Mouse (Mus musculus) activated CD4-positive, CD25-positive, alpha-beta regulatory T cell, adult 4 months (primary cell): ENCODE data around the gene Smyd2. TPM values are rescaled to one million over a fixed set of nuclear protein-coding genes. Genes with fewer than 3 reads are reported as not detected.
A peak's percentile ranks its signal among the peaks of the same experiment; 100 is the strongest.

ENCODE experiments used
- ATAC-seq: one replicate; pipeline ENCODE4 v1.8.0; 2017
- polyA plus RNA-seq, 2 experiments: library from polyadenylated mRNA; unstranded; fragments of 100-300 nt; shearing (Covaris generic); gene quantifications; one replicate each; pipeline ENCODE4 v1.2.1; 2017

Smyd2 gene
- polyA plus RNA-seq, 2 experiments from 2014 or later, result 9.7 to 11.1 TPM

DNA sequence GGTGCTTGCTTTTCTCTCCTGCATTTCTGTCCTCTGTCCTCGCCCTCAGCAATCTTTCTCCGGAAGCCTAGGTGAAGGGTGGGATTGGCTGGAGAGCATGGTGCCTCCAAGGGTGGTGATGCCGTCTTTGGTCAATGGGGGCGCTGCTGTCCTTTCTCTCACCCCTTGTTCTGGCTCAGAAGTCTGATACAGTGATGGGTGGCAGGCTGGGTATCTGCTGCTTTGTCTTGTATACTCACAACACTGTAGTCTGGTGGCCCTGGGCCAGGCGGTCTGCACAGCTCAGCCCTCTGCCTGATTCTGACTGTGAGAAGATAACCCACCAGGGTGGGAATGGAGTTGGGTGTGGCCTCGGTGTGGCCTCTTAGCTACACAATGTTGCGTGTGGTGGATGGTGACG is 51.6 kb downstream of the Smyd2 start:
- ATAC-seq, result no peak

DNA sequence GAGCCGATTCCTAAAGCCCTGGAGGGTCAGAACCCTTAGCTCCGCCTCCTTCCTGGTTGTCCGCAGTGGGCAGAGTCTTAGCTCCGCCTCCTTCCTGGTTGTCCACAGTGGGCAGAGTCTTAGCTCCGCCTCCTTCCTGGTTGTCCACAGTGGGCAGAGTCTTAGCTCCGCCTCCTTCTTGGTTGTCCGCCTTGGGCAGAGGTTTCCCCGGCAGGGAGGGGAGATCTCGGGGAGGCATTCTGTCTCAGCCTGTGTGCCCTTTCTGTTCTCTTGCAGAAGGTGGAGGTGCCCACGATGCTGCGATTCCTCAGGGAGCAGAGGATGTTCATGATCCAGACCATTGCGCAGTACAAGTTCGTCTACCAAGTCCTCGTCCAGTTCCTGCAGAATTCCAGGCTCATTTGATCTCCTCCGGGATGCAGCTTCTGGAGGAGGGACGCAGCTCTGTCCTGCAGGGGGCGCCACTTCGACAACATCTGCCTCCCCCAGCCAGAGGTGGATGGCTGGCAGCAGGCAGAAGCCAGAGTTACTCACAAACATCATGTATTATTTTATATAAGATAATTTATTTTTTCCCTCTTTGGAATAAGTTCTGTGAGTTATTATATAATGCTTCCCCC is 52.4 kb downstream of the Smyd2 start:
- ATAC-seq, result no peak

DNA sequence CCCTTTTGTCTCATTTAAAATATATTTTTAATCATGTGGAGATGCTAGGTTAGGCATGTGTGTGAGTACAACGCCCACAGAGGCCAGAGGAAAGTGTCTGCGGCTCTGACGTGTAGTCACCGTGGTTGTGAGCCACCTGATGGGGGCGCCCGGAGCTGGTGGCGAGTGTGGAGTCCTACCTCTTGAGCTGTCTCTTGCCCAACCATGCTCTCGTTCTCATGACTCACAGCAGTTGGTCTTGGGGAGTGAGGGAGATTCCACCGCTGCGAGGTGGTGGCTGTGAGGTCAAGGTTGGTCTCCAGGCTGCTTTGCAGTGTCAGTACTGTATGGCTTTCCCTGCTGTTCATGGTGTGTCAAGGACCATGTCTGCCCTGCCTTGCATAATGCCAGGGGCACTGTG is 54.1 kb downstream of the Smyd2 start:
- no peak for ATAC-seq

DNA sequence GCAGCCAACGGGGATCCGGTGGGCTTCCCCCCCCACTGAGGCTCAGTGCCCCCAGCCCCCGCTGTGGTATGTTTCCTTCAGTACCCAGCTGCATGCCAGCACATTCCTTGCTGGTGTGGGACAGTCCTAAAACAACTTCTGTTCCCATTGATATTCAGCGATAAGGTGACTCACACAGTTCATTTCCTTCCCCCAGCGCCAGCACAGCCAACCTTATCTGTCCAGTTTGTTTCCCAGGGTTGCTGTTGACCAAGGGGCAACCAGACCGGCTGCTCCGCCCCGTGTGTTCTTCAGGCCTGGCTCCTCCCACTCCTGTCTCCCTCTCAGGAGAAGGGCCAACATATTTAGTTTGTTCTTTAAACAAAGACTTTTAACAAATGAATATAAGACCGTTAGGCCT is 54.7 kb downstream of the Smyd2 start:
- no peak for ATAC-seq

DNA sequence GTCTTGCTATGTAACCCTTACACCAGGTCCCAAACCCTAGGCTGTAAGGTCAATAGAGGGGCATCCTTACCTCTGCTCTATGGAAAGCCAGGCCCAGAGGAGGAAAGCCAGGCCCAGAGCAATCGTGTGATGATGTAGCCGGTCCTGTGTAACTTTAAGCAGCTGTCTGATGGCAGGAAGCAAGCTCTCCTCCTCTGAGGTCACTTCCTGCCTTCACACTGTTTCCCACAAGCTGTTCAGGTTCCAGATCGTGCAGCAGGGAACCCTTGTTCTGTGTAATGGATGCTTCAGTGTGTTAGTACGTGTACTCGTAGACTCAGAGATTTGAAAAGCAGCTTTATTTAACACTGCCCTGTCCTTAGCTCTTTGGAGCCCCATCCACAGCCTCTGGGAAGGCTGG is 55.1 kb downstream of the Smyd2 start:
- peak; percentile 95 for ATAC-seq

DNA sequence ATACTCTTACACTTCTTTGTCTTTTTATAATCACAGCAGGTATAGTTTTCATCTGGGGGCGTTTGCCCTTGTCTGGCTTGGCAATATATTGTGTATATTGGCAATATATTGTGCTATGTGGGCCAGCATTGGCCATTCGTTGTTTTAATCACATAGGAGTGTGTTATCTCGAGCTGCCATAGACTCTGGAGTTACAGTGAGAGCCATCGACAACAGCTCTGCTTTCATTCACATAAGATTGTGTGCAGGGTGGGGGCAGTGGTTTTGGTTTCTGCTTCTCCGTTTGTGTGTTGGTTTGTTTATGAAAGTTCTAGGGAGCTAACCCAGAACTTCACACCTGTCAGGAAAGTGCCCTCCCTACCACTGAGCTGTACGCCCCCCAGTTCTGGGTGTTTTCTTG is 55.5 kb downstream of the Smyd2 start:
- ATAC-seq, result no peak

DNA sequence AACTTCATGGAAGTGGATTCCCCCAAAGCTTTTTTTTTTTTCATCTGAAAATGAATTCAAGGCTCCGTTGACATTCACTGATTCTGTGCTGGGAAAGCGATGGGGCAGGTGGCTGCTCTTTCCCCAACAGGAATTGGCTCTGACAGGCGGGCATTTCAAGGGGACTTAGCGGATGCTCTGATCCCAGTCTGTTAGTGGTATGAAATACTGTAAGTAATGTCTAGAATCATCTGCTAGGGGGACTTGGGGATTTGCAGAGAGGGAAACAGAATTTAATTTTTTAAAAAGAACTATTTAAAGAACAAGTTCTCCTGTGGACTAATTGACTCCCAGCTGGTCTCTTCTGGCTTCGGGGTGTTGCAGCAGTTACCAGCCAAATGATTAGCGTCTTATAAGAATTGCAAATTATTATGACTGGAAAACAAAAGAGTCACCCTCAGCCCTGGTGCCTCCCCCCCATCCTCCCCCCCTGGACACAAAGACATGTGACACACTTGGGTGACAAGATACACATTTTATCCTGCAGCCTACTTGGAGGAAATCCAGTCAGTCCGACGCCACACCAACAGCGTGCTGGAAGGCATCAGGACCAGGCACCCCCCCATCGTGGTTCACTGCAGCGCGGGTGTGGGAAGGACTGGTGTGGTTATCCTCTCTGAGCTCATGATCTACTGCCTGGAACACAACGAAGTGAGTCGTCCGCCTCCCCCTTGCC is 57.2 kb downstream of the Smyd2 start:
- no peak for ATAC-seq

DNA sequence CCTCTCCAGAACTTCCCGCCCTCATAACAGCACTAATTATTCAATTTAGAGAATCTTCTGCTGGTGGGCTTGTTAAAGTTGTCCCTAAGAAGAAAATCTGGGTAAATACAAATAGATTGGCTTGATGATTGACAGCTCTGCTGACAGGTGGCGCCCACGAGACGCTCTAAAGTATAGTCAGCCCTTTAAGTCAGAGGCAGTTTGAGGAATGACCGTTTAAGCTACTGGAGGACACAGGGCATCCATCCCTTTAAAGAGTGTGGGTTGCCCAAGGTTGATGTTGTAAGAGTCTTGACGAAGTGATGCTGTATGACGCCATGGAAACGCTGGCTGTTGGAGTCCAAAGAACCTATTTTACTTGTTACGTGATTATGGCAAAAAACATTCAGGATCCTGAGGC is 57.9 kb downstream of the Smyd2 start:
- ATAC-seq, result no peak

DNA sequence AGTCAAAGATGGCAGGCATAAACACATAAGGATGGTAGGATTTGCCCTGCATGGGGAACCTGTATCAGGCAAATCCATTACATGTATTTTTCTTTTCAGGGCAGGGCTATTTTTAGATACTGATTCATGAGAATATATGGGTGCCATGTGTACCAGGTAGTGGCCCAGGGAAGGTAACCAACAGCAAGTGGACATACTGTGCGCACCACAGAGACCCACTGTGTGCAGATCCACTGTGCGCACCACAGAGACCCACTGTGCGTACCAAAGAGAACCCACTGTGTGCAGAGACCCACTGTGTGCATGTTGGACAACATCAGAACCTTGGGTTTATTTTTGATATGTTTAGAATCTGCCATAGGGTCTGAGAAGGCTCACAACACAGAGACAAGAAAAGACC is 58.4 kb downstream of the Smyd2 start:
- ATAC-seq, result no peak

DNA sequence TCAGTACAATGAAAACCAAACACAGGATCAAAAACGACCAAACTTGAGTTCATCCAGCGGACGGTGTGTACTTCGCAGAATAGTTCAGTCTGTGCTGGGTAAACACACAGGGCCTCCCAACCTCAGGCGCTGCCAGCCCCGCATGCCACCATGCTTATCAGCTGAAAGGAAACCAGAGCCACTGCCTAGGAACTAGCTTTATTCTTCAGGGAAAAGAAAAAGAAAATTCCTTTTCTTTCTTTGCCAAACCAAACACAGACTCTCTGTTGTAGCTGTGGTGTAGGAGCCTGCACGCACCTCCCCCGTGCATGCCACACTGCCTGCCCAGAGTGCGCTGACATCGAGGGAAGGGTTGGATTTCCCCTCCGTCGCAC is 61.2 kb downstream of the Smyd2 start:
- no peak for ATAC-seq

DNA sequence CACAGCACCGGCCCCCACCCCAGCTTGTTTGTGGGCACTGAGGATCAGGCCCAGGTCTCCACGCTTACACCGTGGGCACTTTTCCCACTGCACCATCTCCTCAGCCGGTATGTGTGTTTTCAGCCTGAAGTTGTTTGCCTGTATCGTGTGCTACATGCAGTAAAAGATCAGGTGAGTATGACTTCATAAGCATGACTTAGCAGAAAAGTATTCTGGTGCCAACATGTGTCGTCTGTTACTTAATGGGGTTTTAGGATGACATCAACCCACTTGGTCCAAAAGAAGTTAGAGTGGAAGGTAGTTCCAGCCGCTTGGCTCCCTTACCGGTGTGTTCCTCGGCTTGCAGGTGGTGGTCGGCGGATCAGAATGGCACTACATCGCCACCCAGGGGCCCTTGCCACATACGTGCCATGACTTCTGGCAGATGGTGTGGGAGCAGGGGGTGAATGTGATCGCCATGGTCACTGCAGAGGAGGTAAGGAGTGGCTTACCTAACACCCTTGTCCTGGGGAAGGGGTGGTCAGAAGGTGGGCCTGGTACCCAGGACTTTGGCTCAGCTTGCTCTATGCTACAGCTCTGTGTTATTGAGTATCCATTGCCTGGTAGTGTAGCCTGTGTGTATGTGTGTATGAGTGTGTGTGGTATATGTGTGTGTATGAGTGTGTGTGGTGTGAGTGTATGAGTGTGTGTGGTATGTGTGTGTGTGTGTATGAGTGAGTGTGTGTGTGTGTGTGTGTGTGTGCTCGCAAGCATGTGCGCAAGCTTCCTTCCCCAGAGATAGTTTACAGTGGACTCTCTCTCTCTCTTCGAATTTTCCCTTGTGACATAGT is 61.8 kb downstream of the Smyd2 start:
- no peak for ATAC-seq

DNA sequence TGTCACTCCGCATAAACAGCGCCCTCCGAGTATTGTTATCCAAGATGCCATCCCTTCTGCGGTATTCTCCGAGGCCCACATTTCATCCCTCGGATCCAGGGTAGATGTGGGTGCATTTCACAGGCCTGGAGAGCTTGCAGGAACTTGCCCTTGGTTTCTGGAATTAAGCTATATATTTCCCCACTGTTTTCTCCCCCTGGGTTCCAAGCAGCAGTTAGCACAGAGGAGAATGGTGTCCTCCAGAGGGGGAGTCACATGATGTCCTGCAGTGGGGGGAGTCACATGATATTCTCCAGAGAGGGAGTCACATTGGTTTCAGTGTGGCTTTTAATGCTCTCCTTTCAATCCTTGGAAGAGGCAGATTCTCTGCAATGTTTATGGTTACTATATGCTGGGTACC is 63.8 kb downstream of the Smyd2 start:
- no peak for ATAC-seq

DNA sequence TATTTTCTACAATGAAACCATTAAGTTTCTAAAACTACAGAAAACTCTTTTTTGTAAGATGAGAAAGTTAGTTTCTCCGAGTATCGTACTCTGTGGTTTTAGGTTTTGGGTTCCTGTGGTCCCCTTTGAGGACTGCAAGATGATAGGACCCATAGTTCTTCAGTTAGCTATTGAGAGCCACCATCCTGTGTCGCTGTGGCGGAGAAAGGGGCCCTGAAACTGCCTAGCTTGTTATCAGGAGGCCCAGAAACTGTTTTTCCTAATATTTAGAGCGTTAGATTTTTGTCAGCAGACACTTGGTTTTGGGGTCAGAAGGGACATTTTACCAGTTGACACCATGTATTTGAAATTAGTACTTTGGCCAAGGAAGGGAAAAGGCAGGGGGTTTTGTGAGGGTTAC is 66.4 kb downstream of the Smyd2 start:
- ATAC-seq, result no peak

DNA sequence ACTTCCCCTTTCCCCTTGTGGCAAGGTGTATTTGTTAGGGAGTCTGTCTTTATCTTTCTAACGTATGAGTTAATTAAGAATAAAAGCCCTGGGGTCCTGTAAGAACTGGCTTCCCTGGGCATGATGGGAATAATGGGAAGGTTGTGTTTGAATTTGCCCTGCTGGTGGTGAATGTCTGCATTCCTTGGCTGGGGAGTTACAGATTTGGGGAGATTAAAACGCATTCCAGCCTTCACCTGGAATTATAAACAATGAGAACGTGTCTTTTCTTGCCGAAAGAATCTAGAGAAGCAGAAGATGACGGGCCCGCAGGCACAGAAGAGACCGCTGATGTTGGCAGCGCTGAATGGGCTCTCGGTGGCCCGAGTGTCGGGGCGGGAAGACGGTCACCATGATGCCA is 67.5 kb downstream of the Smyd2 start:
- no peak for ATAC-seq

DNA sequence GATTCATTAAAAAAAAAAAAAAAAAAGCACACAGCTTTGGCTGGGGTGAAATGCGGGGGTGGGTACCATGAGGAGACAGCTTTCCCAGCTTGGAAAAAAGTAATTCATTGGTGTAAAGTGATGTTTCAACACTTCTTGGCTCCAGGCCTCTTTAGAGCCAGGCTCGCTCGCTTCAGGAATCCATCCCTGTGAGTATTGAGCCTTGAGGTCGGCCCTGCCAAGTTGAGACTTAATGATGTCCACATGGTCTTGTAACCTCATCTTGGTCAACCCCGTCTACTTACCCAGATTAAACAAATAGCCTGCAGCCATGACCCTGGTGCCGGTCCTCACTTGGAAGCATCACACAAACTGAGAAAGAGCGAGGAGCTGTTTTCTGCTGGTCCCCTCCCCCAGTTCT is 69.7 kb downstream of the Smyd2 start:
- ATAC-seq, result no peak

DNA sequence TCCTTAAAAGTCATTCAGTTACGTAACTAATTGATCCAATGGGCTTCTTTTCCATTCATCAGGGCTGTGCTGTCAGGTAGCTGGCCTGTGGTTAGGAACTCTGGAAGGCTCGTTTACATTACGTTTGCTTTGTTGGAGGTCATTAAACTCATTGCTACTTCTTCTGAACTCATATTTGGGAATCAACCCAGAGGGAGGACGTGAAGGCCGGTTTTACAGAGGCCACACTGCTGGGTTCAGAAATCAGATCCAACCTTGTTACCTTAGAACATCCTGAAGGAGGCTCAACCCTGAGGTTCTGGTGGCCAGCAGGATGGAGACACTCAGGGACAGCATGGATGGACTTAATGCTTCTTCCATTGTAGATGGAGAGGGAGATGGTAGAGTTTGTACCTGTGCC is 70.1 kb downstream of the Smyd2 start:
- no peak for ATAC-seq

DNA sequence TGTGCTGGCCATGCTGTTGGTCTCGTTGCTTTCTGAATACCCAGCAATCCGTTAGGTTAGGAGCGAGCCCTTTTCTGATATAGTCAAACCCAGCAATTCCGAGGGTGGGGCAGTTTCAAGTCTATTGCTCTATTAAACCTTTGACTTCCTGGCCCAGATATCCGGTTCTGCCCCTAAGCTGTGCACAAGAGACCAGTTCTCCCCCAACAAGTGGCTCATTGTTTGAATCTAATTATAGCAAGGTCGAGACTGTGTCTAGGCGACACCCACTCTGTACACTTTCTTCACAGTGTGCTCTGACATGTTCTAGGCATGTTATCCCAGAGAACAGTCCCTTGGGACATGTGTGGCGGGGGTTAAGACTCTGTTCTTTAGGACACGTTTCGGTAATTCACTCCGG is 72.6 kb downstream of the Smyd2 start:
- ATAC-seq, result no peak

DNA sequence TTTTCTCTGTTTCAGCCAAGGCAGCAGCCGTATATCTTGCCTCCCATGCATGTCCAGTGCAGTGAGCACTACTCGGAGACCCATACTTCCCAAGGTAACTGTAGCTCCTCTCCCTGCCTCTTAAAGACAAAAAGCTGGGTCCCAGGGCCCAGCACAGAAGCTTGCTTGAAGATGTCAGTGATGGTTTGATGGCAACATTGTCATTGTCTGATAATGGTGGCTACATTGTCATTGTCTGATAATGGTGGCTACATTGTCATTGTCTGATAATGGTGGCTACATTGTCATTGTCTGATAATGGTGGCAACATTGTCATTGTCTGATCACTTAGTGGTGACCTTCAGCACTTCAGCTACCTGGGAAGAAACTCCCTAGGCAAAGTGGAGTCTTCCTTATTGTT is 75.8 kb downstream of the Smyd2 start:
- ATAC-seq, result no peak

DNA sequence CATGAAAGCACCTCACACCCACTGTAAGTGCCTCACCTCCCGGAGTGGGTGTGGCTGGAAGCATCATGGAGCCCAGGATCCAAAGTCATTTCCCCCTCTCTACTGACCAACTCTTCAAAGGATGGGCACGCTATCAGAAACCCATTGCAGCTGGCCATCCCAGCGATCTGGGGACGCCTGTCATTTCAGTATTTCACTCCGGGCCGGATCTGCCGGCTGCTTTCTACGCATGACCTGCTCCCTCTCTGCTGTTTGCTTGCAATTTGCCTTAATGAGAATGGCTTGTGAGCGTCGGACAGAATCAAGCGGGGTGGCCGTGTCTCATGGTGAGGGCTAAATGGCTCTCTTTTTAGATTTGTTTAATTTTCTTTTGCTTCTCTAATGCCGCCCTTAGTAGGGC is 88.0 kb downstream of the Smyd2 start:
- ATAC-seq, result no peak

DNA sequence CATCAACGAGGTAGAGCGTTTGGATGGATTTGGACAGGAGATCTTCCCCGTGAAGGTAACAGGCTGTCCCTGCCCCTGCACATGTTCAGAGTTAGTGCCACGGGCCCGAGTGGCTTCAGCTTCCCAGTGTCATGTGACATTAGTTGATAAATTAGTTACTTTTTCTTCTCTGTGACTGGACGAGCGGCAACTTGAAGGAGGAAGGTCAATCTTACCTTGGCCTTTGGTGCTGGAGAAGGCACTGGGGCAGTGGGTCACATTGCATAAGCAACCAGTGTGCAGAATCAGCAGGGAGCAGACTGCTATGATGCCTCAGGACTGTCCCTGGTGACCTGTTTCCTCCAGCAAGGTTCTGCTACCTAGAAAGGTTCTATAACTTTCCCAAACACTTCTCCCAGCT is 88.8 kb downstream of the Smyd2 start:
- no peak for ATAC-seq

DNA sequence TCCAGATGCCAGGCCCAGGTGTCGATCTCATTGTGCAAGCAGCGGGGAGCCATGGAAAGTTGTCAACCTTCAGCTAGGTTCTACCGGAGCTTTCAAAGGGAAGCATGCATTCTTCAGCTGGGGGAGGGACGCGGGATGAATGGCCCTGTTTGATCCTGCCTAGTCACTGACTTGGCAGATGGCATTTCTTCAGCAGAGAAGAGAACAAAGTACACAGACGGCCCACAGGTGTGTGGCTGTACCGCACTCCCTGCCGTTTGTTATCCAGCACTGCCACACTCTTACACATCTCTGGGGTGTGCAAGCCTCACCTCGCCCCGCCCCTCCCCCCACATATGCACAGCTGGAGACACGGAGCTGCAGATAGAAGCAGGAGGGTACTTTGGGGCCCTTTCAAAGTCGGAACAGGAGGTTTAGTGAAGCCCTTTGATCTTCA is 91.3 kb downstream of the Smyd2 start:
- peak; percentile 46 for ATAC-seq
